Mouse (Mus musculus) E14TG2a.4 (cell line): Measurements from ENCODE around the gene Tbc1d1.

ENCODE experiments used
- CTCF ChIP-seq: conservative IDR thresholded peaks from 2 replicates; pipeline ENCODE4 v1.5.1; 2014; ENCODE audit warnings: low read length
- NANOG ChIP-seq: IDR thresholded peaks from 2 replicates; pipeline ENCODE4 v1.6.1; 2014; ENCODE audit warnings: borderline replicate concordance, low read length, mixed read lengths
- POU5F1 ChIP-seq: IDR thresholded peaks from 2 replicates; pipeline ENCODE4 v1.6.1; 2014; ENCODE audit warnings: low read length, borderline replicate concordance

DNA sequence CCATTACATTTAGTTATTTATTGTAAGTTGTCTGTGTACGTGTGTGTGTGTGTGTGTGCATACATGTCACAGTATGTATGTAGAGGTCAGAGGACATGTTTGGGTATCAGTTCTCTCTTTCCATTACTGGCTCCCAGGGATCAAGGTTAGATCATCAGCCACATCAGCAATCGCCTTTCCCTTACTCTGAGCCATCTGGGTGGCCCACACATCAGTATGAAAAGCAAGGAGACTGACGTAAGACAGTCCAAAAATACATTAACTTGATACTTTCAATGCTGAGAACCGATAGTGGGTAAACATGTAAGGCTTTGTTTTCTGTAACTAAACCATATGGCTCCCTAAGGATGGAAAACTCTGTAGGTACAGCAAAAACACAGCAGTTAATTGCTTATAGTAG lies 54.7 kb downstream of the Tbc1d1 start:
- TF ChIP-seq CTCF (no peak), NANOG (no peak), POU5F1 (no peak)
